Mouse (Mus musculus): ENCODE measurements around the gene Mdm4.
"Not testable (repeated sequence)": the region's sequence is repeated elsewhere in the genome, so short reads cannot be mapped to it uniquely, and the experiment has no call there.

Gene Mdm4

GRCm38 (mm10) chr1:133019312-133019711 is 11.0 kb downstream of the Mdm4 start:
- DNase-seq, result no peak

- no peak for DNase-seq
Observed at GRCm38 (mm10) chr1:133018580-133018979, 11.8 kb downstream of the Mdm4 start.

- DNase-seq, result no peak
Observed at GRCm38 (mm10) chr1:133016775-133017428, 13.5 kb downstream of the Mdm4 start.

- no peak for DNase-seq
Observed at GRCm38 (mm10) chr1:133014196-133014595, 16.2 kb downstream of the Mdm4 start.

- DNase-seq, result no peak
Observed at GRCm38 (mm10) chr1:133013331-133013730, 17.0 kb downstream of the Mdm4 start.

- DNase-seq, result peak; percentile 26
Observed at GRCm38 (mm10) chr1:133011955-133012841, 18.2 kb downstream of the Mdm4 start.

- DNase-seq, result no peak
Observed at GRCm38 (mm10) chr1:133006571-133006970, 23.8 kb downstream of the Mdm4 start.

- no peak for DNase-seq
Observed at GRCm38 (mm10) chr1:133000347-133000746, 30.0 kb downstream of the Mdm4 start.

- DNase-seq, result no peak
Observed at GRCm38 (mm10) chr1:132991580-132991979, 38.8 kb downstream of the Mdm4 start.

GRCm38 (mm10) chr1:132990733-132991132 is 39.6 kb downstream of the Mdm4 start:
- DNase-seq, result no peak

- not testable (repeated sequence) for DNase-seq
Observed at GRCm38 (mm10) chr1:132988556-132989459, 41.6 kb downstream of the Mdm4 start.

- DNase-seq, result peak; percentile 49
Observed at GRCm38 (mm10) chr1:132982728-132983127, 47.6 kb downstream of the Mdm4 start.

GRCm38 (mm10) chr1:132981232-132981631 is 49.1 kb downstream of the Mdm4 start:
- no peak for DNase-seq

GRCm38 (mm10) chr1:132977402-132977801 is 53.0 kb downstream of the Mdm4 start:
- DNase-seq, result no peak

- peak; percentile 76 for DNase-seq
Observed at GRCm38 (mm10) chr1:132968659-132969058, 61.7 kb downstream of the Mdm4 start.

GRCm38 (mm10) chr1:132964691-132965090 is 65.7 kb downstream of the Mdm4 start:
- DNase-seq, result no peak

GRCm38 (mm10) chr1:132964106-132964505 is 66.3 kb downstream of the Mdm4 start:
- no peak for DNase-seq

- no peak for DNase-seq
Observed at GRCm38 (mm10) chr1:132961751-132962150, 68.6 kb downstream of the Mdm4 start.

- no peak for DNase-seq
Observed at GRCm38 (mm10) chr1:132956809-132957208, 73.6 kb downstream of the Mdm4 start.

GRCm38 (mm10) chr1:132947811-132948210 is 82.5 kb downstream of the Mdm4 start:
- no peak for DNase-seq

GRCm38 (mm10) chr1:132945826-132946225 is 84.5 kb downstream of the Mdm4 start:
- DNase-seq, result no peak

- no peak for DNase-seq
Observed at GRCm38 (mm10) chr1:132938975-132939374, 91.4 kb downstream of the Mdm4 start.

Data from lung, postnatal 36 days (tissue).